Mouse (Mus musculus) lung, adult 2 months (tissue): ENCODE results near the gene Cyp2c23. TPM values are rescaled to one million over a fixed set of nuclear protein-coding genes. Genes with fewer than 3 reads are reported as not detected.

Experiments
- DNase-seq: peaks from one replicate; pipeline ENCODE4 v3.0.0; 2022
- H3K4me1 ChIP-seq: fragments of 200-500 bp; 2 replicates; pipeline ENCODE4 v1.6.1; 2011; ENCODE audit warnings: low read length; ENCODE audit not compliant: control insufficient read depth, insufficient read depth
- H3K4me3 ChIP-seq: fragments of 200-500 bp; replicated peaks from 2 replicates; pipeline ENCODE3; 2011; ENCODE audit warnings: low read depth, mild to moderate bottlenecking, control low read depth, low read length; ENCODE audit errors: extremely low read depth
- CTCF ChIP-seq: fragments of 200-500 bp; IDR thresholded peaks from 2 replicates; pipeline ENCODE4 v1.5.1; 2011; ENCODE audit warnings: mild to moderate bottlenecking, low read length, control low read depth; ENCODE audit not compliant: insufficient read depth
- POLR2A ChIP-seq: fragments of 200-500 bp; IDR thresholded peaks from 2 replicates; pipeline ENCODE4 v1.6.1; 2011; ENCODE audit warnings: low read depth, mild to moderate bottlenecking, control low read depth, low read length, borderline replicate concordance; ENCODE audit errors: extremely low read depth
- WGBS: fragments of 180-500 bp; shearing (Covaris S2); methylation state at CpG from one replicate; pipeline ENCODE4 v1.1.7; 2018; 5-methylcytosine and 5-hydroxymethylcytosine counted together
- polyA plus RNA-seq: library from polyadenylated mRNA; depleted of rRNA; stranded (reverse); fragments of >200 nt; gene quantifications from 2 replicates; pipeline ENCODE4 v1.2.3, GENCODE M21; 2012

Cyp2c23 gene
- polyA plus RNA-seq, 1 experiment: 0.65 TPM

GRCm38 (mm10) chr19:43977799-43978198 is 51.2 kb downstream of the Cyp2c23 start:
- DNase-seq: no peak

GRCm38 (mm10) chr19:43976661-43977060 is 52.3 kb downstream of the Cyp2c23 start:
- WGBS: 44% methylated on average over 6 of the region's 6 CpGs

More at GRCm38 (mm10) chr19:43977799-43978198, 51.2 kb downstream of the Cyp2c23 start:
- Histone ChIP-seq H3K4me1 (no peaks in the 10 kb centered on the region), H3K4me3 (no peak overlapping the region)
- TF ChIP-seq POLR2A (no peak), CTCF (no peak)
- 81% methylated on average over 3 of the region's 3 CpGs for WGBS

GRCm38 (mm10) chr19:43974221-43974620 is 54.8 kb downstream of the Cyp2c23 start:
- 82% methylated on average over 6 of the region's 6 CpGs for WGBS
- no peak for DNase-seq
- Histone ChIP-seq H3K4me1 (no peaks in the 10 kb centered on the region), H3K4me3 (no peak overlapping the region)
- no peak for TF ChIP-seq POLR2A
- no peak for TF ChIP-seq CTCF

More at GRCm38 (mm10) chr19:43976661-43977060, 52.3 kb downstream of the Cyp2c23 start:
- DNase-seq: no peak
- Histone ChIP-seq H3K4me1 (no peaks in the 10 kb centered on the region), H3K4me3 (no peak overlapping the region)
- no peak for TF ChIP-seq CTCF
- TF ChIP-seq POLR2A: no peak

- TF ChIP-seq CTCF: no peak
- no peak for TF ChIP-seq POLR2A
- no peak for DNase-seq
- Histone ChIP-seq H3K4me3 (no peak overlapping the region), H3K4me1 (no peaks in the 10 kb centered on the region)
- whole genome bisulfite sequencing: 75% methylated on average over 9 of the region's 9 CpGs
These were observed 55.3 kb downstream of the Cyp2c23 start for GRCm38 (mm10) chr19:43973711-43974110.

GRCm38 (mm10) chr19:43972129-43972528 is 56.9 kb downstream of the Cyp2c23 start:
- TF ChIP-seq CTCF (no peak), POLR2A (no peak)
- Histone ChIP-seq H3K4me1 (no peaks in the 10 kb centered on the region), H3K4me3 (no peak overlapping the region)
- no peak for DNase-seq
- 92% methylated on average over 8 of the region's 8 CpGs for WGBS

GRCm38 (mm10) chr19:43968436-43969026 is 60.5 kb downstream of the Cyp2c23 start:
- TF ChIP-seq POLR2A (no peak), CTCF (no peak)
- Histone ChIP-seq H3K4me3 (no peak overlapping the region), H3K4me1 (no peaks in the 10 kb centered on the region)
- WGBS: 64% methylated on average over 9 of the region's 11 CpGs
- DNase-seq: no peak

- no peaks in the 10 kb centered on the region for H3K4me1 ChIP-seq
- H3K4me3 ChIP-seq: no peak overlapping the region
- TF ChIP-seq POLR2A (no peak), CTCF (no peak)
- DNase-seq: no peak
- 67% methylated on average over 2 of the region's 2 CpGs for WGBS
These were observed 62.5 kb downstream of the Cyp2c23 start for GRCm38 (mm10) chr19:43966481-43966880.

GRCm38 (mm10) chr19:43965496-43966085 is 63.4 kb downstream of the Cyp2c23 start:
- TF ChIP-seq CTCF: no peak
- TF ChIP-seq POLR2A: no peak
- 68% methylated on average over 11 of the region's 11 CpGs for WGBS
- Histone ChIP-seq H3K4me3 (no peak overlapping the region), H3K4me1 (no peaks in the 10 kb centered on the region)
- DNase-seq: no peak

- 63% methylated on average over 9 of the region's 9 CpGs for WGBS
- TF ChIP-seq POLR2A: no peak
- TF ChIP-seq CTCF: no peak
- no peak overlapping the region for H3K4me3 ChIP-seq
- DNase-seq: no peak
- no peaks in the 10 kb centered on the region for H3K4me1 ChIP-seq
These were observed 66.2 kb downstream of the Cyp2c23 start for GRCm38 (mm10) chr19:43962795-43963194.

- TF ChIP-seq POLR2A: no peak
- peak; percentile 19; the same call in 1 of the 2 replicates for TF ChIP-seq CTCF
- 85% methylated on average over 2 of the region's 2 CpGs for WGBS
These were observed 67.8 kb downstream of the Cyp2c23 start for GRCm38 (mm10) chr19:43961185-43961584.

More at GRCm38 (mm10) chr19:43961185-43961584, 67.8 kb downstream of the Cyp2c23 start:
- DNase-seq: no peak
- Histone ChIP-seq H3K4me3 (no peak overlapping the region), H3K4me1 (no peaks in the 10 kb centered on the region)
